Mouse (Mus musculus) right cerebral cortex, postnatal 10 days (tissue): Measurements from ENCODE around the gene Scarf1.

ENCODE experiments used
- DNase-seq, 2 experiments: peaks; one replicate each; pipeline ENCODE4 v3.0.0; 2021; ENCODE audit warnings: low spot score in 2 of 2

Gene Scarf1

DNA sequence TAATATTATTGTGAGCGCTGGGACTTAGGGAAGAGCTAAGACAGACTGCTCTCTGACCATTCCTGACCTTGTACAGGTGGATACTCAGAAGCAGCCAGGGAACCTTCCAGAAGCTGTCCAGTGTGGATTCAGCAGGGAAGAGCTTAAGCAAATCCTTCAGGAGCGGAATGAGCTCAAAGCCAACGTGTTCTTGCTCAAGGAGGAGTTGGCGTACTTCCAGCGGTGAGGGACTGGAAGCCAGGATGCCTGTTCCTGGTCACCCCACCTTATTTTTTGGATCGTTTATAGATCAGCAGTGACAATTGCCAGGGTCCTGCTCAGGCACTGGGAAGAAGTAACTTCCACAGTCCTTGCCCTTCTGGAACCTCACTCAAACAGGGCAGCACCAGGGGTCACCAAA is 2.1 kb upstream of the Scarf1 start:
- peak; percentile 46 to 62 for DNase-seq

DNA sequence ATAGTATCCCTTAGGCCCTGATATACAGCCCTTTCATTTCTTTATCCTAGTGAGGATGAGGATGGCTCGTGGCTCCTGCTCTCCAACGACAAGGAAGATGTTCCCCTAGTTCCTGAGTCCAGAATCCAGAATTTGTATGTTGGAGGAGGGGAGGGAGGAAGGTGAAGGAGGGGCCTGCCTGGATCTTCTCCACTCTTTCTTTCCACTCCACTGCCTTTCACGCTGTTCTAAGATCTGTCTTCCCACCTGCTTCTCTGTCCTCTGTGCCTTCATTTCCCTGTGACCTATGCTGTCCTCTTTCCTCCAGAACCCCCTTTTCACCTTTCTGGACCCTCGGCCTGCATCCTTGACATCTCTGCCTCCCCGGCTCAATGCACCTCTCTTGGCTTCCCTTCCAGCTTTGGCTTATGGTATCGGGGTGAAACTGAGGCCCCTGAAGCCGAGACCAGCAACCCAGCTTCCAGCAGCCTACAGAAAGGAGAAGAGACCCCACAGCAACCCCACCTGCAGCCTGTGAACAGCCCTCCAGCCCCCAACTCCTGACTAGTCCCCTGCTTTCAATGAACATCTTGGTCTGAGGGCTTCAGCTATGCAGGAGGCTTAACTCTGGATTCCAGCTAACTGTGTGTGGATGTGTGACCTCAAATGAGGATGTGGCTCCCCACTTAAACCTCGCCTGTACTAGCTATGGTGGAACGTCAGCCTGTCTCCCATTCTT is 880 bp upstream of the Scarf1 start:
- no peak for DNase-seq

GRCm38 (mm10) chr11:75515186-75515585 is 1.8 kb downstream of the Scarf1 start:
- DNase-seq, result no peak

- no peak for DNase-seq
Measured at GRCm38 (mm10) chr11:75519834-75520633, 6.7 kb downstream of the Scarf1 start.

DNA sequence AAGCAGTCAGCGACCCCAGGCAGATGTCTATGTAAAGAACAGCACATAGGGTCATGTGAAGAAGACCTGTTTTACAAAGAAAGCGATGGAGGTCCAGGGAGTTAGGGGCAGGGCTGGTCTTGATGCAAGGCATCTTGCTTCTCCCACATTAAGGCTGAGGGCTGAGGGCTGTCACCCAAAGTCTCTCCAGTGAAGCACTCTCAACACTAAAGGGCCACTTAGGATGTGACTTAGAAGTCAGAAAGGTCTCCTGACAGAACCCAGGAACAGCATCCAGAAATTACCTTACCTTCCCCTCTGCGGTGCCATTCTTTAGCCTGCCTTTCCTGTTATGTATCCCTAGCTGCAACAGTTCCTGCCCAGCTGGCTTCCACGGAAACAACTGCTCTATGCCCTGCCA is 8.3 kb downstream of the Scarf1 start:
- no peak for DNase-seq

DNA sequence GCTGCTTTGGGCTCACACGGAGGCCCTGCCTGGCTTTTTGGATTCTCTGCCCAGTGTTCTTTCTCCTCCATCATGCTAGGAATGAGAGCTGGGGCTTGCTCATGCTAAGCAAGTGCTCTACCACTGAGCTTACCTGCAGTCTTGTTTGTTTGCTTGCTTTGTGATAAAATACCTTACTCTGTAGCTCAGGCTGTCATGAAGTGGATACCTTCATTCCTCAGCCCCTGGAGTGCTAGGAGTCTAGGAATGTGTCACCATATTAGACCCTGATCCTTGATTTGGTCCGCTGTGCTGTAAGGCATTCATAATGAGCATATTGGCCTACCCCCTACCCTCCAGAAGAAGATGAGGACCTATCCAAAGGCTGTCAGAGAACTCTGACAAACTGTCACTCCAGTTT is 9.5 kb downstream of the Scarf1 start:
- DNase-seq, result no peak

DNA sequence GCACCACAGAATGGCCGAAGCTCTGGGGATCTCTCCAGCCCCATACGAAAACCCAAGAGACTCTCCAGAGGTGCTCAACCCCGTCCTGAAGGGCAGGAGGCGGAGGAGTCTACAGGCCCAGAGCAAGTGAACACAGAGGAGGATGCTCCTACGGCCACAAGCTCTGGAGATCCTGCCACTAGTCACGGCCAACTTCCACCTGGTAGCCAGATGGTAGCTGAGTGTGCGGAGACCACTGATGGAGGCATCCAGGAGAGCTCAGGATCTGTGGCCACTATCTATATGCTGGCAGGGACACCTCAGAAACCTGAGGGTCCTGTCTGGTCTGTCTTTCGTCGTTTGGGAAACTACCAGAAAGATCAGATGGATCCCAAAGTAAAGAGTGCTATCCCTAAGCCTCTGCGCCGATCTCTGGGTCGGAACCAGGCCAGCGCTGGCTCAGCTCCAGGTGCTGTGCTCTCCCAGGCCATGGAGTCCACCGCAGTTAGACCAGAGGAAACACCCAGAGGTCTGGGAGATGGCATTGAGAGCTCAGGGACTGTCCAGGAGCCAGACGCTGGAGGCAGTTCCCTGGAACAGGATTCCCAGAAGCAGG is 12.3 kb downstream of the Scarf1 start:
- no peak for DNase-seq

- no peak for DNase-seq
Measured at GRCm38 (mm10) chr11:75526943-75527342, 13.6 kb downstream of the Scarf1 start.

DNA sequence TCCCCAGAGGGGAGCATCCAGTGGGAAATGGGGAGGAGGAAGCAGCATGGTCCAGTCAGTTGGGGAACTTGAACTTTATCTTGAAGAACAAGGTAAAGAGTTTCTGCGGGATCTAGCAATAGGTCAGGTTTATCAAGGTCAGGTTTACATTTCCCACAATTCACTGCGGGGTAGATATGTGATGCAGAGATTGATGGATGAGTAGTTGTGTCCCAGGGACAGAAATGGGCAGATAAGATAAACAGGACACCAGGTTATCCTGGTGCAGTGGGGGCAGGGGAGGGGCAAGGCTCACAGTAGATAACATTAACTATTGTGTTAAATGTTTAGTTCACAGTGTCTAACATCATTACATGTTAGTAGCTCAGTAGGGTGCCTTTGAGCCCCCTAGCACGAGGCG is 16.4 kb downstream of the Scarf1 start:
- DNase-seq, result no peak

DNA sequence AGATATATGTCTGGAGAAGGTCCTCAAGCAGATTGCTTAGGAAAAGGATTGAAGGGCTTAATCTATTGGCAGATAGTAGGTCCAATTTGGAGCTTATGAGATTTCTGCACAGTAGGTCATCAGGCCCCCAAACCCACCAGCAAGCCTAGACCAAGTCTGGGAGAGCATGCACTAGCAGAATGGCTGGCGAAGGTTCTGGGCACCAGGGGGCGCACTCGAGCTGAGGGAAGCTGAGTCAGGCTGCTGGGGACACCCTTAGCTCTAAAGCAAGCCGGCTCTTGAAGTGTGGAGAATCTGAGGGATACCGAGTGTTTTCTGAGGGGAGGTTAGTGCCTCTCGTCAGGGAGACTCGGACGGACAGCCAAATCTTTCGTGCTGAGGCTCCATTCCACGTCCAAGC is 17.0 kb downstream of the Scarf1 start:
- peak; percentile 93 to 97 for DNase-seq

DNA sequence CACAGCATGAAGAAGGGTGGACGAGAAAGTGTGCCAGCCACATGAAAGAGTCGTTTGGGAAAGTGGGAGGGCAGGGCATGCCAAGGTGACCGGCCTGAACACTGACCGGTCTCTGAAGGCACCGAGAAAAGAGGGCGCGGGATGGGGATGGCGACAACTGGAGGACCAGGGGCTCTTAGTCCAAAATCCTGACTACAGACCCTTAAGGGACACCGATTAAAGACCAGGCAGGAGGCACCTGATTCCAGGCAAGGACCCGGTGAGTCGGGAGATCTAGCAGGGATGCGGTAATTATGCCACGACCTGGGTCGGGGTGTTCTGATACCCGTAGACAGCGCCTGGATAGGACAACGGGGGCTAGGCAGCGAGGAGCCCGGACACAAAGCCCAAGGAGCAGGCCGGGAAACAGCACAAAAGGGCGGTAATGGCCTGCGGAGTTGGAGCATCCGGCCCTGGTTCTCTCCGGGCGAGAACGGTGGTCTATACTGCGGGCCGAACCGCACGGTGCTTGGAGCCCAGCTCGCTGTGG is 17.6 kb downstream of the Scarf1 start:
- DNase-seq, result no peak

DNA sequence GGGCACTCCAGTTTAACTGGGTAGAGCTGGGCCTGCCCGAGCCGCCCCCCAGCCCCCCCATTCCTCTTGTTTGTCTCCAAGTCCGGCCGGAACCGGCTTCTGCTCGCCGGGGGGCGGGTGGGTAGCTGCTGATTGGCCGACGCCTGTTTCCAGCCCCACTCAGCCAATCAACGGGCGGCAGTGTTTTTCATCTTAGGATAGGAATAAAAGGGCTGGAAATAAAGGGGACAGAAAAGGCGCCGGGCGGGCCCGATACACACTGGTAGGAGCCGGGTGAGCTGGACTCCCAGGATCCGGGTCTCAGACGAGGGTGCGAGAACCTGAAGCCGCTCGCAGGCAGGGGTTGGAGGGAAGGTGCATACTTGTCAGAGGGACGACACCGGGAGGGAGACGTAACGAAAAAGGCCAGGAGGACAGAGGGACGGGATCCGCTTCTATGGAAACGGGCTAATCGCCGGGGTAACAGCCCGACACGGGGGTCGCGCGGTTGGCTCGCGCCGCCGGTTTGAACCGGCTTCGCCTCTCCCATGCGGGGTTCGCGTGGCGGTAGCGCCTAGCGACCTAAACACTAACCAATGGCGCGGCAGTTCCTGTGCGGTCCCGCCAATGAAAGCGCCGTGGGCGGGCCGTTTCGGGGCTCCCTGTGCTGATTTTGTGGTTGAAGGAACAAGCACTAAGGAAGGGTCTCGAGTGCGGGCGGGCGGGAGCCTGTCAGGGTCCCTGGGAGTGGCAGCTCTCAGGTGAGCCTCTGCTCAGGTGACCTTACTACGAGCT is 18.3 kb downstream of the Scarf1 start, which contains the start of gene Slc43a2:
TSS of gene Slc43a2 (plus strand) at position 226 of the 774 bp plus-strand sequence.
- DNase-seq, result peak; percentile 98 to 99

- peak in 1 of 2 experiments; percentile 64 for DNase-seq
Measured at GRCm38 (mm10) chr11:75532340-75533277, 19.3 kb downstream of the Scarf1 start.

- no peak for DNase-seq
Measured at GRCm38 (mm10) chr11:75533314-75534015, 20.1 kb downstream of the Scarf1 start.

- DNase-seq, result no peak
Measured at GRCm38 (mm10) chr11:75534286-75535033, 21.1 kb downstream of the Scarf1 start.

DNA sequence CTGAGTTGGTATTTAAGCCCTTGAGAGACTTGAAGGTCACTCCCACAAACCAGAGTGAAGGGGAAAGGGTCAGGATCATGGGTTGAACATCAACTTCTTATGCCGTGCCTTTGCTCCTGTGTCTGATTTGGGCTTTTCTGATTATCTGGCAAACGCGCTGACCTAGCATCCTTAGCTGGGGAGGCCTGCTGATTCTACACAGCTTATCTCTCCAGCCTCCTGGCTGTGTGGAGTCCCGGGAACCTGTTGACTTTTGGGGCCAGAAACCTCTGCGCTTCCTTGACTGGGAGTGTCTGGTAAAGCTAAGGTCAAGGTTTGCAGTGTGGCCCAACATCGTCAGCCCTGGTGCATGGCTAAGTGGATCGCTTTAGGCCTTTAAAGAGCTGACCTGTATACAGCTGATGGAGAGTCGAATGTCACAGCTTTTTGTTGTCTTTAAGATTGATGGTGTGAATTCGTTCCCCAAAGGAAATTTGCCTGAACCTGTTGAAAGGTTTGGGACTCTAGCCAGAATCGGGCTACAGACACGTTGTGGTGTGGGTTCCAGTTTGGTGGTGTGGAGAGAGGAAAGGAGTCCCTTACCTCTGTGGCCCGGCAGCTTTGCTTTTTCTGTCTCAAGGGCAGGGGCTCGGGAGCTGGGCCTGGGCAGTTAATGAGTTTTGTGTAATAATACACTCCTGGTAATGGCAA is 21.9 kb downstream of the Scarf1 start:
- no peak for DNase-seq

- DNase-seq, result no peak
Measured at GRCm38 (mm10) chr11:75536255-75537024, 23.1 kb downstream of the Scarf1 start.

DNA sequence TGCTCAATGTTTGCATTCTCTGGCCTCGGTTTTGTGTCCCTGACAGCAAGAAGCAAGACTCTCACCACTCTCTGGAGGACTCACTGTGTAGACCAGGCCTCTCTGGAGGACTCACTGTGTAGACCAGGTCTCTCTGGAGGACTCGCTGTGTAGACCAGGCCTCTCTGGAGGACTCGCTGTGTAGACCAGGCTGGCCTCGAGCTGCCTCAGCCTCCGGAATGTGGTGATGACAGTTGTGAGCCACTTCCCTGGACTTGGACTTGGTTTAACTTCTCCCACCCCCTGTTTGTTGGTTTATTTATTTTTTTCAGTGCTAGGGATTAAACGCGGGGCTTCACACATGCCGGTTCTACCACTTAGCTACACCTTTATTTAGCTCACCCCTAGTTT is 23.7 kb downstream of the Scarf1 start:
- DNase-seq, result no peak
